Mouse (Mus musculus) small intestine, adult 2 months (tissue): ENCODE results near the gene Mtg1.

Source experiments
- CTCF ChIP-seq: fragments of 200-500 bp; IDR thresholded peaks from 2 replicates; pipeline ENCODE4 v1.5.1; 2012; ENCODE audit warnings: low read depth, mild to moderate bottlenecking, control low read depth, inconsistent platforms, low read length, moderate library complexity, mixed read lengths; ENCODE audit not compliant: insufficient replicate concordance, insufficient read length; ENCODE audit errors: extremely low read depth
- POLR2A ChIP-seq: fragments of 200-500 bp; IDR thresholded peaks from 2 replicates; pipeline ENCODE4 v1.6.1; 2012; ENCODE audit warnings: low read depth, mild to moderate bottlenecking, control low read depth, inconsistent platforms, low read length, moderate library complexity

GRCm38 (mm10) chr7:140170863-140171262, 33.5 kb downstream of the Mtg1 start:
- TF ChIP-seq CTCF (no peak), POLR2A (no peak)
